Mouse (Mus musculus): ENCODE results near the gene Gm20937. TPM values are rescaled to one million over a fixed set of nuclear protein-coding genes. Genes with fewer than 3 reads are reported as not detected.
"Not testable (repeated sequence)": the region's sequence is repeated elsewhere in the genome, so short reads cannot be mapped to it uniquely, and the experiment has no call there.

Gene Gm20937
- total RNA-seq (2017), result not detected in 2 replicates

DNA sequence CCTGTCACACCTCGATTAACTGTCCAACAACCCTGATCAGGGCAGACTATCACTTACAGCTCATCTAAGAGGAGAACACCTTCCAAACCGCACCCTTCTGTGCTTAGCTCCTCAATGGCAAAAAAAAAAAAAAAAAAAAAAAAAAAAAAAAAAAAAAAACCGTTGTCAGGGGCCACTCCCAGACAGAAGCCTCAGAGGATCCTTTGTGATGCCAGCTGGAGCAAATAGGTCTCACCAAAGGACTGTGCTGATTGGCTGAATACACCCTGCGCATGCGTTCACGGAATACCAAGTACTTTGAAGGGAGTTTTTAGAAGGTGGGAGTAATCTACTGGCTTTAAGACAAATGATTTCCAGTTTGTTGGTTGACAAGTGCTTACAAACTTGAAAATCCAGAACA, at the start of gene Gm20937:
Gene Gm20937 (minus strand): TSS at position 101 of the 400 bp plus-strand sequence.
- ATAC-seq (ENCODE audit: extremely low read depth, insufficient number of reproducible peaks, low FRiP score, poor library complexity, severe bottlenecking), result not testable (repeated sequence)

Other genes with a start within 250 kb of the Gm20937 start
- not detected in 2 replicates for gene Gm20816, start 243.1 kb upstream of the Gm20937 start, total RNA-seq (2017)